Mouse (Mus musculus) B cell, adult 2 months (primary cell): ENCODE results near the gene Gm7861.
"Not testable (repeated sequence)": the region's sequence is repeated elsewhere in the genome, so short reads cannot be mapped to it uniquely, and the experiment has no call there.

Experiments used
- DNase-seq, 2 experiments: peaks; one replicate each; pipeline ENCODE4 v3.0.0; 2022

The Gm7861 gene

DNA sequence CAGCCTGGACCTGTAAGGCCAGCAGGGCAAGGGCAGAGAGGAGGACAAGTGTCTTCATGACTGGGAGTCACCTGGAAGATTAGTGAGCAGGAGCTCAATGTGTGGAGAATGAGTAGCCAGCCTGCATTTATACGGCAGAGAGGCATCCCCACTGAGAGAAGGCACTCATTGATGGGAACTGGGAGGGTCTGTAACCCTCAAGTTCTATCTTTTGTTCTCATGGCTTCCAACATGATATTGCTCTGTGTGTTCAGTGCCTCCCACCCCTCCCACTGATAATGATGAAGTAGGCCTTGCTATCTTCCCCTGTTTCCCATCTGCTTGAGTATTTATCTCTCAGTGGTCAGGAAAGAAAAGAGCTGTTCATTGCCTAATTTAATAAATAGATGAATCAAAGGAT, at the start of gene Gm7861:
Gm7861 (minus strand) TSS at position 101 of the 400 bp plus-strand sequence.
- DNase-seq, result not testable (repeated sequence)

- not testable (repeated sequence) for DNase-seq
Observed at GRCm38 (mm10) chr8:21617883-21618282, 23.6 kb upstream of the Gm7861 start, which contains the start of gene Defa26. Gene Defa26 (plus strand): TSS chr8:21618183.

DNA sequence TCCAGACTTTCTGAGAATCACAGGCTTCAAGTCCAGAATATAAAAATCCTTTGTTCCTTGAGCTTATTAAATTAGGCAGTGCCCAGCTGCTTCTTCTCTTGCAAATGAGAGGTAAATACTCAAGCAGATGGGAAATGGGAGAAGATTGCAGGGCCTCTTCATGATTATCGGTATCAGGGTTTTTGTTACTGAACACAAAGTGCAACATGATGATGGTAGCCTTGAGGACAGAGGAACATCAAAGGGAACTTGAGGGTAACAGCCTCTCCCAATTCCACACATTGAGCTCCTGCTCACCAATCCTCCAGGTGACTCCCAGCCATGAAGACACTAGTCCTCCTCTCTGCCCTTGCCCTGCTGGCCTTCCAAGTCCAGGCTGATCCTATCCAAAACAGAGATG, 11.6 kb downstream of the Gm7861 start, which contains the start of gene Defa28:
Defa28 (plus strand) TSS at position 301 of the 400 bp plus-strand sequence.
- DNase-seq, result not testable (repeated sequence)

- not testable (repeated sequence) for DNase-seq
Observed at GRCm38 (mm10) chr8:21565086-21565485, 29.2 kb downstream of the Gm7861 start, which contains the start of gene Defa37. Gene Defa37 (plus strand): TSS chr8:21565386.
